Mouse (Mus musculus): ENCODE results near the gene Tecr.

- TF ChIP-seq RAD21 (IDR thresholded peaks at IDR 0.05; ENCODE audit: low read depth, low read length) = no peak
- TF ChIP-seq ELF1 (IDR thresholded peaks at IDR 0.05; ENCODE audit: low read depth, low read length) = no peak
- no peak for TF ChIP-seq ETS1 (conservative IDR thresholded peaks at IDR 0.05; ENCODE audit: low read depth, low read length)
- no peak for TF ChIP-seq POLR2A (IDR thresholded peaks at IDR 0.05; ENCODE audit: low read depth, low read length)
- TF ChIP-seq KAT2A (IDR thresholded peaks at IDR 0.05; ENCODE audit: insufficient replicate concordance, low read length) = no peak
- no peak for TF ChIP-seq GABPA (IDR thresholded peaks at IDR 0.05; ENCODE audit: insufficient replicate concordance, low read depth, low read length)
- TF ChIP-seq EP300 (IDR thresholded peaks at IDR 0.05; ENCODE audit: low read length) = no peak
- no peak for TF ChIP-seq NELFE (IDR thresholded peaks at IDR 0.05; ENCODE audit: low read depth, low read length)
- no peak for TF ChIP-seq E2F4 (IDR thresholded peaks at IDR 0.05; ENCODE audit: insufficient replicate concordance, low read depth, low read length)
- TF ChIP-seq CTCF (conservative IDR thresholded peaks at IDR 0.05 in 1 of 2, IDR thresholded peaks at IDR 0.05 in 1 of 2; ENCODE audit: low read depth in 2 of 2, low read length in 2 of 2) = no peak
Measured at GRCm38 (mm10) chr8:83602650-83603029, 5.1 kb downstream of the Tecr start.

Data from CH12.LX (cell line).